Mouse (Mus musculus) MEL (cell line): ENCODE measurements at regions not wholly inside any gene's neighbourhood (a gene's known extent, or its start where the extent isn't known, plus 50 kb on each side); places are given as distances from the start of the nearest gene placed in this dataset.

Experiments
- CTCF ChIP-seq, 3 experiments: IDR thresholded peaks in 2 of 3; conservative IDR thresholded peaks in 1 of 3; 2 replicates each; pipeline ENCODE4 v1.5.1; 2011 to 2012; ENCODE audit warnings: low read length in 3 of 3, low read depth in 2 of 3, mild to moderate bottlenecking in 2 of 3, improper control_type of control experiment in 1 of 3, inconsistent platforms in 1 of 3, mixed read lengths in 1 of 3, moderate library complexity in 1 of 3; ENCODE audit not compliant: control insufficient read depth in 1 of 3, insufficient read depth in 1 of 3, poor library complexity in 1 of 3, severe bottlenecking in 1 of 3
- MAX ChIP-seq: IDR thresholded peaks from 2 replicates; pipeline ENCODE4 v1.6.1; 2011; ENCODE audit warnings: low read length, improper control_type of control experiment
- MEF2A ChIP-seq: IDR thresholded peaks from 2 replicates; pipeline ENCODE4 v1.6.1; 2014; ENCODE audit warnings: low read depth, mild to moderate bottlenecking, inconsistent platforms, low read length, improper control_type of control experiment; ENCODE audit not compliant: poor library complexity, insufficient replicate concordance, severe bottlenecking; ENCODE audit errors: extremely low read depth
- NELFE ChIP-seq: IDR thresholded peaks from 2 replicates; pipeline ENCODE4 v1.6.1; 2011; ENCODE audit warnings: low read depth, low read length, improper control_type of control experiment
- POLR2AphosphoS5 ChIP-seq: IDR thresholded peaks from 2 replicates; pipeline ENCODE4 v1.6.1; 2012; ENCODE audit warnings: low read depth, borderline replicate concordance, mild to moderate bottlenecking, inconsistent platforms, low read length, moderate library complexity, mixed read lengths
- TAL1 ChIP-seq: IDR thresholded peaks from 2 replicates; pipeline ENCODE4 v1.6.1; 2012; ENCODE audit warnings: mild to moderate bottlenecking, inconsistent platforms, low read length, moderate library complexity, mixed read lengths
- TCF12 ChIP-seq: IDR thresholded peaks from 2 replicates; pipeline ENCODE4 v1.6.1; 2014; ENCODE audit warnings: low read depth, mild to moderate bottlenecking, inconsistent platforms, low read length, improper control_type of control experiment, moderate library complexity

GRCm38 (mm10) chr12:71476238-71476637, 166.6 kb downstream of the Dact1 start:
- no peak for TF ChIP-seq CTCF (IDR thresholded peaks at IDR 0.05 in 2 of 3, conservative IDR thresholded peaks at IDR 0.05 in 1 of 3; ENCODE audit: control insufficient read depth in 1 of 3, insufficient read depth in 1 of 3, low read depth in 2 of 3, low read length in 3 of 3, poor library complexity in 1 of 3, severe bottlenecking in 1 of 3)
- no peak for TF ChIP-seq POLR2AphosphoS5
- no peak for TF ChIP-seq TAL1
- TF ChIP-seq MAX, result no peak
- no peak for TF ChIP-seq NELFE
- TF ChIP-seq TCF12, result no peak
- no peak for TF ChIP-seq MEF2A
